Mouse (Mus musculus): ENCODE data around the gene Itpr3.

DNA sequence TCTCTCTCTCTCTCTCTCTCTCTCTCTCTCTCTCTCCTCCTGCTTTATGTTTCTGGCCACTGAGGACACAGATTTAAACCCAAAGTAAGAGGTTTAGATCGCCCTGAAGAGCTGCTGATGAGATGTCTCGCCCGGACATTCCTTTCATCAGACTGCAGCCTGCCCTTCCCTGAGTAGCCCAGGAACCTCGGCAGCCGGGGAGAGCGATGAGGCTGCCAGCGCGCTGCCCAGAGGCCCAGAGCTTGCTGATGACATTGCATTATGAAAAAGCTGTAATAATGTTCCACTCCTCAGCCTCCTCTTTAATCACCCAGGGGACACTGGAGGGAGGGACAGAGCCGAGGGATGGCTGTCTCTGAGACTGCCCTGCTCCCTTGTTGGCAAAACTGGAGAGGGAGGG is 83.2 kb downstream of the Itpr3 start:
- no peak for TF ChIP-seq CTCF (IDR thresholded peaks at IDR 0.05)
- no peak for TF ChIP-seq POLR2A (IDR thresholded peaks at IDR 0.05; ENCODE audit: insufficient read depth, low read depth, low read length)
- TF ChIP-seq EP300 (IDR thresholded peaks at IDR 0.05; ENCODE audit: insufficient read depth, low read depth, low read length): no peak

All from heart, adult 2 months (tissue).